ENCODE assay signal across 11 mouse cellular contexts in the genomic region with DNA sequence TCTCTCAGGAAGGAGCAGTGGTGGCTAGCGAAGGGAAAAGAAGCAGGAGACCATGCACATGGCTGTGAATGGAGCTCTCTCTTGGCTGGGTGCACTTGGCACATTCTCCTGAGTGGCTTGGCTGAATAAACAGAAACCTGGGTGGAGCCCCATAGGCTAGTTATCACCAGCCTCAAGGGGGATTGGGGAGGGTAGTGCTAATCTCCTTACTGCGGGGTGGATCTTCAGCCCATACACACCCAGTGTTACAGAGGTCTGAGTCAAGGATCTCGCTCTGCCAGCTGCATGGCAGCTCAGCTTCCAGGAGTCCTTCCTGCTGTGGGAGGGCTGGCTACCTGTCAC. TPM values are rescaled to one million over a fixed set of nuclear protein-coding genes. Genes with fewer than 3 reads are reported as not detected.
A peak's percentile ranks its signal among the peaks of the same experiment; 100 is the strongest.
DNase-seq lines count a peak whose midpoint lies in the region; ATAC-seq and TF ChIP-seq lines count a peak whose summit lies in the region.
"Had no signal": no experiment of that assay in that cellular context is flagged by ENCODE, and none has a peak within 500 bp of the region (broad histone marks: within the 10 kb centered on the region; RNA-seq: fewer than 3 reads in every experiment).

No protein-coding gene starts in this region.

- no peak overlapping the region for H3K4me3 ChIP-seq in heart, embryonic 10.5 days
- H3K4me3 ChIP-seq in G1E (ENCODE audit: low read depth, low read length), result peak overlapping the region; percentile 53; the same call in 1 of the 2 replicates
- peak overlapping the region; percentile 32 for H3K4me3 ChIP-seq in erythroblast, embryonic 14.5 days (replicated peaks)
- no peak overlapping the region for H3K4me3 ChIP-seq in midbrain, embryonic 10.5 days
- H3K4me3 ChIP-seq: midbrain, embryonic 12.5 days had no signal

- H3K27ac ChIP-seq in heart, embryonic 10.5 days, result peak overlapping the region; percentile 69; the same call in 1 of the 2 replicates
- H3K27ac ChIP-seq in midbrain, embryonic 10.5 days (replicated peaks), result no peak overlapping the region
- H3K27ac ChIP-seq: midbrain, embryonic 12.5 days had no signal

- H3K9me3 ChIP-seq in heart, embryonic 10.5 days, result no peaks in the 10 kb centered on the region
- peaks cover 7% of the 10 kb centered on the region for H3K9me3 ChIP-seq in G1E (replicated peaks)
- peaks cover 12% of the 10 kb centered on the region for H3K9me3 ChIP-seq in erythroblast, embryonic 14.5 days (ENCODE audit: control insufficient read depth, low read length)
- H3K9me3 ChIP-seq in midbrain, embryonic 10.5 days (replicated peaks), result no peaks in the 10 kb centered on the region
- H3K9me3 ChIP-seq: midbrain, embryonic 12.5 days had no signal

- peak; percentile 92 for DNase-seq in heart, embryonic 10.5 days (ENCODE audit: low spot score)
- DNase-seq in heart, adult 9 months (ENCODE audit: low spot score in 2 of 2), result no peak
- peak; percentile 87 for DNase-seq in G1E (ENCODE audit: low spot score)
- peak; percentile 35 for DNase-seq in lung, postnatal 36 days
- no peak for DNase-seq in adrenal gland, adult (ENCODE audit: inconsistent age in 2 of 2, low spot score in 1 of 2)
- no peak for DNase-seq in frontal cortex, postnatal 36 days (ENCODE audit: low spot score in 2 of 2)
- DNase-seq in midbrain, embryonic 10.5 days (ENCODE audit: low spot score), result no peak
- DNase-seq: right cerebral cortex, postnatal 25 days had no signal

- ATAC-seq in G1E (ENCODE audit: extremely low read depth, insufficient number of reproducible peaks, low FRiP score, poor library complexity, severe bottlenecking), result peak; percentile 83
- ATAC-seq: activated CD4-positive, CD25-positive, alpha-beta regulatory T cell, adult 4 months had no signal

- no peaks in the 10 kb centered on the region for H3K27me3 ChIP-seq in heart, embryonic 10.5 days (ENCODE audit: insufficient read depth, poor library complexity, severe bottlenecking)
- no peaks in the 10 kb centered on the region for H3K27me3 ChIP-seq in G1E (ENCODE audit: insufficient read depth, low read length)
- H3K27me3 ChIP-seq in erythroblast, embryonic 14.5 days (ENCODE audit: control insufficient read depth), result no peaks in the 10 kb centered on the region
- H3K27me3 ChIP-seq in midbrain, embryonic 10.5 days (ENCODE audit: low read depth, poor library complexity, severe bottlenecking), result no peaks in the 10 kb centered on the region
- H3K27me3 ChIP-seq: midbrain, embryonic 12.5 days had no signal

- TF ChIP-seq CTCF in G1E (IDR thresholded peaks at IDR 0.05; ENCODE audit: low read depth, low read length), result no peak

- H3K36me3 ChIP-seq in heart, embryonic 10.5 days, result peaks cover 91% of the 10 kb centered on the region
- H3K36me3 ChIP-seq in G1E (replicated peaks), result peaks cover 93% of the 10 kb centered on the region
- H3K36me3 ChIP-seq in erythroblast, embryonic 14.5 days (ENCODE audit: control insufficient read depth), result peaks cover 95% of the 10 kb centered on the region
- H3K36me3 ChIP-seq in midbrain, embryonic 10.5 days, result peaks cover 93% of the 10 kb centered on the region

- peaks cover 26% of the 10 kb centered on the region for H3K4me1 ChIP-seq in heart, embryonic 10.5 days
- peaks cover 80% of the 10 kb centered on the region for H3K4me1 ChIP-seq in G1E (ENCODE audit: insufficient read depth, low read depth, low read length)
- peaks cover 96% of the 10 kb centered on the region for H3K4me1 ChIP-seq in erythroblast, embryonic 14.5 days (ENCODE audit: control insufficient read depth)
- no peaks in the 10 kb centered on the region for H3K4me1 ChIP-seq in midbrain, embryonic 10.5 days
- H3K4me1 ChIP-seq: midbrain, embryonic 12.5 days had no signal

- WGBS in heart, embryonic 10.5 days, result 58% methylated on average over 3 of the region's 3 CpGs
- whole genome bisulfite sequencing in midbrain, embryonic 10.5 days, result 90% methylated on average over 3 of the region's 3 CpGs

RNA-seq across cellular contexts. Expression of a gene that starts 27.0 kb away (rescaled TPM):
- 80.5 and 85.8 TPM in 2 replicates for polyA plus RNA-seq in heart, embryonic 10.5 days (2016; fragmentation: Nextera tagmentation; extraction: Ambion mirVana)
- 40.5 and 51.1 TPM in 2 replicates for total RNA-seq in G1E (2014; fragmentation: Nextera tagmentation)
- 69.6 and 97.1 TPM in 2 replicates for total RNA-seq in G1E (2017)
- polyA plus RNA-seq in G1E (2012), result 43.7 and 67.2 TPM in 2 replicates
- polyA plus RNA-seq in erythroblast, embryonic 14.5 days (2012), result 7.6 and 11.2 TPM in 2 replicates
- 107 and 108 TPM in 2 replicates for polyA plus RNA-seq in midbrain, embryonic 10.5 days (2016; fragmentation: Nextera tagmentation; extraction: Ambion mirVana)

RNA-seq across cellular contexts. Expression of a gene that starts 28.3 kb away (rescaled TPM):
- 29.3 and 30.1 TPM in 2 replicates for polyA plus RNA-seq in heart, embryonic 10.5 days (2016; fragmentation: Nextera tagmentation; extraction: Ambion mirVana)
- total RNA-seq in G1E (2014; fragmentation: Nextera tagmentation), result 2.0 and 3.0 TPM in 2 replicates
- total RNA-seq in G1E (2017), result 0.82 and 1.6 TPM in 2 replicates
- 4.2 and 5.5 TPM in 2 replicates for polyA plus RNA-seq in G1E (2012)
- 1.8 and 2.4 TPM in 2 replicates for polyA plus RNA-seq in erythroblast, embryonic 14.5 days (2012)
- polyA plus RNA-seq in midbrain, embryonic 10.5 days (2016; fragmentation: Nextera tagmentation; extraction: Ambion mirVana), result 32.1 and 36.2 TPM in 2 replicates

RNA-seq across cellular contexts. Expression of a gene that starts 35.6 kb away (rescaled TPM):
- polyA plus RNA-seq in heart, embryonic 10.5 days (2016; fragmentation: Nextera tagmentation; extraction: Ambion mirVana), result 22.9 and 26.2 TPM in 2 replicates
- 2.9 and 3.7 TPM in 2 replicates for total RNA-seq in G1E (2014; fragmentation: Nextera tagmentation)
- total RNA-seq in G1E (2017), result 2.0 and 2.3 TPM in 2 replicates
- polyA plus RNA-seq in G1E (2012), result 5.4 and 6.6 TPM in 2 replicates
- polyA plus RNA-seq in erythroblast, embryonic 14.5 days (2012), result 0.99 and 1.0 TPM in 2 replicates
- polyA plus RNA-seq in midbrain, embryonic 10.5 days (2016; fragmentation: Nextera tagmentation; extraction: Ambion mirVana), result 23.9 and 30.4 TPM in 2 replicates

RNA-seq across cellular contexts. Expression of a gene that starts 48.1 kb away (rescaled TPM):
- polyA plus RNA-seq in heart, embryonic 10.5 days (2016; fragmentation: Nextera tagmentation; extraction: Ambion mirVana), result 28.4 and 42.2 TPM in 2 replicates
- total RNA-seq in G1E (2014; fragmentation: Nextera tagmentation) (2.4 and 4.1 TPM in 2 replicates), G1E (2017) (3.8 and 4.4 TPM in 2 replicates)
- 12.2 and 13.5 TPM in 2 replicates for polyA plus RNA-seq in G1E (2012)
- 0.97 and 1.1 TPM in 2 replicates for polyA plus RNA-seq in erythroblast, embryonic 14.5 days (2012)
- polyA plus RNA-seq in midbrain, embryonic 10.5 days (2016; fragmentation: Nextera tagmentation; extraction: Ambion mirVana), result 6.9 and 8.5 TPM in 2 replicates

Comparison
In these comparisons a context has a peak if more than half of its experiments do, and no peak if none do; other contexts are left out.
1. DNase-seq: peak in heart, embryonic 10.5 days (single experiment), G1E (single experiment) and lung, postnatal 36 days (single experiment); none in heart, adult 9 months (0 of 2), adrenal gland, adult (0 of 2), frontal cortex, postnatal 36 days (0 of 2) and midbrain, embryonic 10.5 days (single experiment).
2. H3K4me3 ChIP-seq: peak in G1E (single experiment) and erythroblast, embryonic 14.5 days (single experiment); none in heart, embryonic 10.5 days (single experiment) and midbrain, embryonic 10.5 days (single experiment).